Mouse (Mus musculus): ENCODE measurements around the gene Fcf1. TPM values are rescaled to one million over a fixed set of nuclear protein-coding genes. Genes with fewer than 3 reads are reported as not detected.

The Fcf1 gene
- polyA plus RNA-seq (2016; fragmentation: Nextera tagmentation; extraction: Ambion mirVana): 158 and 162 TPM in 2 replicates

GRCm38 (mm10) chr12:84970428-84971096, at the start of gene Fcf1, which contains the start of gene Arel1:
Gene Fcf1 (plus strand): TSS chr12:84970897.
Gene Arel1 (minus strand): TSS chr12:84970900.
- Histone ChIP-seq H3K4me1 (replicated peaks) (peaks cover 13% of the 10 kb centered on the region), H3K9ac (replicated peaks) (peak within 1 kb of the TSS; percentile 79), H3K4me2 (peak within 1 kb of the TSS; percentile 95), H3K27me3 (no peaks in the 10 kb centered on the region), H3K36me3 (peaks cover 28% of the 10 kb centered on the region), H3K9me3 (no peaks in the 10 kb centered on the region), H3K4me3 (replicated peaks) (peak within 1 kb of the TSS; percentile 86), H3K27ac (no peak within 1 kb of the TSS)
- no peak for ATAC-seq (ENCODE audit: insufficient number of reproducible peaks, insufficient read depth, low FRiP score, low TSS enrichment, low read depth)
- under 1% methylated on average over 42 of the region's 42 CpGs for WGBS

DNA sequence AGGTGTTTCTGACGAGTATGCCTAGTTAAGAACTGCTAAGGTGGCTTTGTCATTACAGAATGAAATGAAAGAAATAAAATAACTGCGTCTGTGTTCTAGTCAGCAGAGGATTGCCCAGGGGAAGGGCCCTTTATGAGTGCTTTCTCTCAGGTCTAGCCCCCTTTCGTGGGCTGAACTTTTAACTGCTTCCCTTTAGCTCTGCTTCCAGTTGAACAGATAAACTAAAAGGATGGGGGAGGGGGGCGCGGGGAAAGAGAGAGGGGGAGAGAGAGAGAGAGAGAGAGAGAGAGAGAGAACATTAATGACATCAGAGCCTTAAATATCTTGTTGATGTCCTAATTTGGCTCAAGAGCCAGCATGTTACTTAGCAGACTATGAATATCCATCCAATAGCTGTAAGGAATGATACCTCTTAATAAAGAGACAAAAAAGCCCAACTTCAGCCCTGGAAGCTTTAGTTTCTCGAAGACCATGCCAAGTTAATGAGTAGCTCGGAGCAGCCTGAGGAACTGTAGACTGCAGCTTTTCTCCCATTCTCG, 48.7 kb upstream of the Fcf1 start:
- Histone ChIP-seq H3K4me2 (no peak overlapping the region), H3K9ac (replicated peaks) (no peak overlapping the region), H3K27ac (no peak overlapping the region), H3K27me3 (no peaks in the 10 kb centered on the region), H3K4me1 (replicated peaks) (no peaks in the 10 kb centered on the region), H3K9me3 (no peaks in the 10 kb centered on the region), H3K4me3 (replicated peaks) (no peak overlapping the region), H3K36me3 (peaks cover 93% of the 10 kb centered on the region)
- ATAC-seq (ENCODE audit: insufficient number of reproducible peaks, insufficient read depth, low FRiP score, low TSS enrichment, low read depth): no peak
- 88% methylated on average over 8 of the region's 8 CpGs for WGBS

GRCm38 (mm10) chr12:84924324-84924723, 46.4 kb upstream of the Fcf1 start:
- Histone ChIP-seq H3K27ac (no peak overlapping the region), H3K4me1 (replicated peaks) (no peaks in the 10 kb centered on the region), H3K9me3 (no peaks in the 10 kb centered on the region), H3K27me3 (no peaks in the 10 kb centered on the region), H3K4me2 (no peak overlapping the region), H3K36me3 (peaks cover 89% of the 10 kb centered on the region), H3K9ac (replicated peaks) (no peak overlapping the region), H3K4me3 (replicated peaks) (no peak overlapping the region)
- ATAC-seq (ENCODE audit: insufficient number of reproducible peaks, insufficient read depth, low FRiP score, low TSS enrichment, low read depth): no peak
- WGBS: 94% methylated on average over 5 of the region's 5 CpGs

- ATAC-seq (ENCODE audit: insufficient number of reproducible peaks, insufficient read depth, low FRiP score, low TSS enrichment, low read depth): no peak
- Histone ChIP-seq H3K4me1 (replicated peaks) (no peaks in the 10 kb centered on the region), H3K36me3 (peaks cover 89% of the 10 kb centered on the region), H3K27me3 (no peaks in the 10 kb centered on the region), H3K9me3 (no peaks in the 10 kb centered on the region), H3K4me3 (replicated peaks) (no peak overlapping the region), H3K4me2 (no peak overlapping the region), H3K9ac (replicated peaks) (no peak overlapping the region), H3K27ac (no peak overlapping the region)
- 94% methylated on average over 6 of the region's 6 CpGs for WGBS
These were observed 44.2 kb upstream of the Fcf1 start for GRCm38 (mm10) chr12:84926542-84926941.

GRCm38 (mm10) chr12:84932210-84932609, 38.5 kb upstream of the Fcf1 start:
- no peak overlapping the region for H3K4me2 ChIP-seq
- no peaks in the 10 kb centered on the region for H3K4me1 ChIP-seq (replicated peaks)
- no peak overlapping the region for H3K4me3 ChIP-seq (replicated peaks)
- H3K36me3 ChIP-seq: peaks cover 83% of the 10 kb centered on the region
- 95% methylated on average over 6 of the region's 6 CpGs for WGBS
- H3K9ac ChIP-seq (replicated peaks): no peak overlapping the region
- H3K27ac ChIP-seq: no peak overlapping the region
- no peaks in the 10 kb centered on the region for H3K9me3 ChIP-seq
- ATAC-seq (ENCODE audit: insufficient number of reproducible peaks, insufficient read depth, low FRiP score, low TSS enrichment, low read depth): no peak
- no peaks in the 10 kb centered on the region for H3K27me3 ChIP-seq

GRCm38 (mm10) chr12:84935343-84935742, 35.4 kb upstream of the Fcf1 start:
- Histone ChIP-seq H3K4me2 (no peak overlapping the region), H3K9ac (replicated peaks) (no peak overlapping the region), H3K4me1 (replicated peaks) (no peaks in the 10 kb centered on the region), H3K36me3 (peaks cover 79% of the 10 kb centered on the region), H3K27ac (no peak overlapping the region), H3K9me3 (no peaks in the 10 kb centered on the region), H3K27me3 (no peaks in the 10 kb centered on the region), H3K4me3 (replicated peaks) (no peak overlapping the region)
- WGBS: 87% methylated on average over 5 of the region's 5 CpGs
- no peak for ATAC-seq (ENCODE audit: insufficient number of reproducible peaks, insufficient read depth, low FRiP score, low TSS enrichment, low read depth)

DNA sequence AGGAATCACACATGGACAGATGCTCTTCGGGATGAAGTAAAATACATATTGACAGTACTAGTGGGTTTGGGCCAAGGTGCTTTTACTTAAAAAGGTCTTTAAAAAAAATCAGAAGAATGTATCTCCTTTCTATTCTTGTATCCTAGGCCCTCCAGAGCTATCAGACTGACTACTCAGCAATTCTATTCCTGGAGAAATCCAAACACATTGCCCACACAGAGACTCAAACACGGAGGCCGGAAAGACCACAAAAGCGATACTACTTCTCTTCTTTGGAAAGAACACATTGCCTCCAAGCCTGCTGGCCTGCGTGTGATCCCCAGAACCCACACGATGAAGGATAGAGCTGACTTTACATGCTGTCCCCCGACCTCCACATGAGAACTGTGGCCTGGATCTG, 31.6 kb upstream of the Fcf1 start:
- H3K36me3 ChIP-seq: peaks cover 73% of the 10 kb centered on the region
- no peak overlapping the region for H3K27ac ChIP-seq
- no peak overlapping the region for H3K4me2 ChIP-seq
- no peak for ATAC-seq (ENCODE audit: insufficient number of reproducible peaks, insufficient read depth, low FRiP score, low TSS enrichment, low read depth)
- 92% methylated on average over 7 of the region's 7 CpGs for WGBS
- no peaks in the 10 kb centered on the region for H3K27me3 ChIP-seq
- H3K4me3 ChIP-seq (replicated peaks): no peak overlapping the region
- no peaks in the 10 kb centered on the region for H3K4me1 ChIP-seq (replicated peaks)
- no peak overlapping the region for H3K9ac ChIP-seq (replicated peaks)
- no peaks in the 10 kb centered on the region for H3K9me3 ChIP-seq

DNA sequence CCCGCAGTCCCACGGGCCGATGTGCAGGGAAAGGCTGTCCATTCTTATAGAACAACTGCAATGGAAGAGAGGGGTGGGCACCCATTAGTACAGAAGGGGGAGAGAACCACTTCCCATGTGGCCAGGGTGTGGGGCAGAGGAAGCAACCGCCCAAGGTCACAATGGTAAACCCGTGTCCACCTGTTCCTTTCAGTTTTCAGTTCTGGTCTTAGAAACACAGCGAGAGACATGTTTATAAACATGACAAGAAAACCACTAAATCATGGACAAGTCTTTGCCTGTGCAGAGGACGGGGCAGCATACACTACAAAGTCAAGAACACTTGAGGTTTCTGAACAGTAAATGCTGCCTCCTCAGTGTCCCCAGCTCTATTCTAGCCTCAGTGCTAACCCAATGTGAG, 30.4 kb upstream of the Fcf1 start:
- no peak overlapping the region for H3K27ac ChIP-seq
- H3K4me1 ChIP-seq (replicated peaks): no peaks in the 10 kb centered on the region
- no peaks in the 10 kb centered on the region for H3K27me3 ChIP-seq
- no peak overlapping the region for H3K9ac ChIP-seq (replicated peaks)
- H3K9me3 ChIP-seq: no peaks in the 10 kb centered on the region
- ATAC-seq (ENCODE audit: insufficient number of reproducible peaks, insufficient read depth, low FRiP score, low TSS enrichment, low read depth): no peak
- H3K36me3 ChIP-seq: peaks cover 76% of the 10 kb centered on the region
- no peak overlapping the region for H3K4me3 ChIP-seq (replicated peaks)
- 89% methylated on average over 7 of the region's 7 CpGs for WGBS
- H3K4me2 ChIP-seq: no peak overlapping the region

DNA sequence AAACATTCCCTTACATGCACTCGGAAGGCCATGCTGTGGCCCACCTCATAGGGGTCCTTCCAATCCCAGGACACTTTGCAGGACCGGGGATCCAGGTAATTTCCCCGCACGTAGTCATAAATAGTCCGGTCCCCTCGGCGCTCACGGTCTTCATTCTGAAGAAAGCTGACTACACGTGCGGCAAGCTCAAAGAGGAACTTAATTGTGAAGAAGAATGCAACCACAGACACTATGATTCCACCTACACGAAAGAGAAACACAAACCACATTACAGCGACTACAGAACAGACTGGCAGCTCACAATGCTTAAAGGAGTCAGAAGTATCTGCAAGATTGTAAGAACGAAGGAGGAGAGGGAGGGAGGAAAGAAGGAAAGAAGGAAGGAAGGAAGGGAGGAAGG, 29.0 kb upstream of the Fcf1 start:
- Histone ChIP-seq H3K4me1 (replicated peaks) (no peaks in the 10 kb centered on the region), H3K9ac (replicated peaks) (no peak overlapping the region), H3K4me2 (no peak overlapping the region), H3K27me3 (no peaks in the 10 kb centered on the region), H3K9me3 (no peaks in the 10 kb centered on the region), H3K27ac (no peak overlapping the region), H3K36me3 (peaks cover 73% of the 10 kb centered on the region), H3K4me3 (replicated peaks) (no peak overlapping the region)
- no peak for ATAC-seq (ENCODE audit: insufficient number of reproducible peaks, insufficient read depth, low FRiP score, low TSS enrichment, low read depth)
- 95% methylated on average over 13 of the region's 13 CpGs for WGBS

- Histone ChIP-seq H3K27ac (no peak overlapping the region), H3K9me3 (no peaks in the 10 kb centered on the region), H3K9ac (replicated peaks) (no peak overlapping the region), H3K4me3 (replicated peaks) (no peak overlapping the region), H3K4me1 (replicated peaks) (no peaks in the 10 kb centered on the region), H3K27me3 (no peaks in the 10 kb centered on the region), H3K4me2 (no peak overlapping the region), H3K36me3 (peaks cover 82% of the 10 kb centered on the region)
- 89% methylated on average over 21 of the region's 21 CpGs for WGBS
- no peak for ATAC-seq (ENCODE audit: insufficient number of reproducible peaks, insufficient read depth, low FRiP score, low TSS enrichment, low read depth)
These were observed 27.4 kb upstream of the Fcf1 start for GRCm38 (mm10) chr12:84943006-84943952.

- no peak for ATAC-seq (ENCODE audit: insufficient number of reproducible peaks, insufficient read depth, low FRiP score, low TSS enrichment, low read depth)
- no peak overlapping the region for H3K4me2 ChIP-seq
- WGBS: 82% methylated on average over 4 of the region's 4 CpGs
- H3K4me1 ChIP-seq (replicated peaks): no peaks in the 10 kb centered on the region
- H3K9me3 ChIP-seq: no peaks in the 10 kb centered on the region
- H3K9ac ChIP-seq (replicated peaks): no peak overlapping the region
- H3K27me3 ChIP-seq: no peaks in the 10 kb centered on the region
- H3K27ac ChIP-seq: no peak overlapping the region
- H3K4me3 ChIP-seq (replicated peaks): no peak overlapping the region
- peaks cover 79% of the 10 kb centered on the region for H3K36me3 ChIP-seq
These were observed 26.4 kb upstream of the Fcf1 start for GRCm38 (mm10) chr12:84944150-84944812.

Data from limb, embryonic 12.5 days (tissue).